In the genomic region with DNA sequence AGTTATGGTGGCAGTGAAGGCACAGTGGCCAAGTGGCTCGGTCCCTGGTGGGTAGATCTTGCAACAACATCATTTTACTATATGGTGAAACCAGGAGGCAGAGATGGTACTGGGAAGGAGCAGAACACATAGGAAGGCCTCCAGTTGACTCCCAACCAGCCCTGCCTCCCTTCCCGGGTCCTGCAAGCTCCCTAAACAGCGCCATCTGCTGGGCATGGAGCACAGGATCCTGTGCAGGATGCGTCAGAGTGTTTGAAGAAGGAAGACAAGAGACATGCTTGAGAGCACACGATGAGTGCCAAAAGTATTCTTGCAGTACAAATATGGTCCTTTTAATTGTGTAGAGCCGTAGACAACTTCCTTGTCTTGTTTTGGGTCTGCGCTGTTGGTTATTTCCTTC, we compare ENCODE assay signal across 9 mouse cellular contexts. TPM values are rescaled to one million over a fixed set of nuclear protein-coding genes. Genes with fewer than 3 reads are reported as not detected.
A peak's percentile ranks its signal among the peaks of the same experiment; 100 is the strongest.
DNase-seq lines count a peak whose midpoint lies in the region; ATAC-seq and TF ChIP-seq lines count a peak whose summit lies in the region.
"Had no signal": no experiment of that assay in that cellular context is flagged by ENCODE, and none has a peak within 500 bp of the region (broad histone marks: within the 10 kb centered on the region; RNA-seq: fewer than 3 reads in every experiment).

No protein-coding gene starts in this region.

- dilution Hi-C loops in CH12.LX (cut with MboI; ENCODE audit: extremely low pct_ligation_motif_present, extremely low pct_unique_long_range_greater_than_20kb, low sequenced_read_pairs): no loop called here

- H3K27me3 ChIP-seq in kidney, embryonic 15.5 days: no peaks in the 10 kb centered on the region
- H3K27me3 ChIP-seq in CH12.LX (replicated peaks): no peaks in the 10 kb centered on the region
- no peaks in the 10 kb centered on the region for H3K27me3 ChIP-seq in embryonic facial prominence, embryonic 11.5 days (ENCODE audit: control insufficient read depth, insufficient read depth, low read length)
- no peaks in the 10 kb centered on the region for H3K27me3 ChIP-seq in liver, postnatal 0 days (ENCODE audit: insufficient read depth, low read length)
- H3K27me3 ChIP-seq: limb, embryonic 15.5 days had no signal

- WGBS in kidney, embryonic 15.5 days: 63% methylated on average over 7 of the region's 7 CpGs
- 56% methylated on average over 7 of the region's 7 CpGs for whole genome bisulfite sequencing in embryonic facial prominence, embryonic 11.5 days
- WGBS in liver, postnatal 0 days (ENCODE audit: insufficient replicate concordance): 54% methylated on average over 7 of the region's 7 CpGs

- H3K9me3 ChIP-seq in kidney, embryonic 15.5 days (replicated peaks): no peaks in the 10 kb centered on the region
- H3K9me3 ChIP-seq in CH12.LX (replicated peaks; ENCODE audit: low read length): no peaks in the 10 kb centered on the region
- H3K9me3 ChIP-seq in embryonic facial prominence, embryonic 11.5 days (replicated peaks; ENCODE audit: control insufficient read depth, low read length): no peaks in the 10 kb centered on the region
- H3K9me3 ChIP-seq in liver, postnatal 0 days (ENCODE audit: low read length): no peaks in the 10 kb centered on the region
- H3K9me3 ChIP-seq: limb, embryonic 15.5 days had no signal

- H3K9ac ChIP-seq in kidney, embryonic 15.5 days: no peak overlapping the region
- no peak overlapping the region for H3K9ac ChIP-seq in CH12.LX (ENCODE audit: insufficient read depth, low read depth)
- H3K9ac ChIP-seq in embryonic facial prominence, embryonic 11.5 days (replicated peaks; ENCODE audit: low read length): no peak overlapping the region
- no peak overlapping the region for H3K9ac ChIP-seq in liver, postnatal 0 days (replicated peaks)
- H3K9ac ChIP-seq: limb, embryonic 15.5 days had no signal

- in situ Hi-C loops in CH12.LX (cut with MboI; ENCODE audit: low pct_ligation_motif_present, low pct_unique_long_range_greater_than_20kb, low sequenced_read_pairs): no loop called here

- no peak for ATAC-seq in kidney, embryonic 15.5 days (replicated peaks; ENCODE audit: low FRiP score)
- ATAC-seq in embryonic facial prominence, embryonic 11.5 days (replicated peaks; ENCODE audit: insufficient number of reproducible peaks, low FRiP score, low TSS enrichment, low read depth): no peak
- ATAC-seq in liver, postnatal 0 days: no peak

- H3K79me2 ChIP-seq in CH12.LX (replicated peaks; ENCODE audit: control insufficient read depth, extremely low read depth, insufficient read depth, poor library complexity, severe bottlenecking): no peaks in the 10 kb centered on the region

- H3K36me3 ChIP-seq in kidney, embryonic 15.5 days: peaks cover 3% of the 10 kb centered on the region; the same call in 1 of the 2 replicates
- no peaks in the 10 kb centered on the region for H3K36me3 ChIP-seq in CH12.LX (replicated peaks in 1 of 2; ENCODE audit: control insufficient read depth in 1 of 2, insufficient read depth in 1 of 2, low read length in 1 of 2)
- no peaks in the 10 kb centered on the region for H3K36me3 ChIP-seq in embryonic facial prominence, embryonic 11.5 days (replicated peaks; ENCODE audit: control insufficient read depth, insufficient read depth, low read depth, low read length)
- H3K36me3 ChIP-seq in liver, postnatal 0 days (replicated peaks; ENCODE audit: insufficient read depth, low read length): no peaks in the 10 kb centered on the region
- H3K36me3 ChIP-seq: limb, embryonic 15.5 days had no signal

- H3K4me1 ChIP-seq in kidney, embryonic 15.5 days: peaks cover 17% of the 10 kb centered on the region
- H3K4me1 ChIP-seq in CH12.LX (ENCODE audit: control insufficient read depth in 1 of 2, insufficient read depth in 2 of 2): no peaks in the 10 kb centered on the region
- H3K4me1 ChIP-seq in embryonic facial prominence, embryonic 11.5 days (ENCODE audit: control insufficient read depth, insufficient read depth, low read length): no peaks in the 10 kb centered on the region
- H3K4me1 ChIP-seq in liver, postnatal 0 days (ENCODE audit: insufficient read depth): no peaks in the 10 kb centered on the region

- DNase-seq in kidney, adult 11 months: peak; percentile 34
- DNase-seq in CH12.LX (ENCODE audit: extremely low read depth) (peak; percentile 11), adipocyte (ENCODE audit: low spot score) (peak; percentile 45)
- peak; percentile 72 for DNase-seq in embryonic facial prominence, embryonic 11.5 days (ENCODE audit: low spot score)
- peak; percentile 61 for DNase-seq in liver, postnatal 0 days
- peak; percentile 34 for DNase-seq in thymus, postnatal 25 days
- no peak for DNase-seq in urinary bladder, adult 18-20 months (ENCODE audit: low spot score in 2 of 2)

- TF ChIP-seq EP300 in CH12.LX (IDR thresholded peaks at IDR 0.05; ENCODE audit: low read length): no peak
- no peak for TF ChIP-seq EP300 in liver, postnatal 0 days (IDR thresholded peaks at IDR 0.05; ENCODE audit: low read depth)

- H3K4me2 ChIP-seq in kidney, embryonic 15.5 days: no peak overlapping the region
- no peak overlapping the region for H3K4me2 ChIP-seq in CH12.LX (ENCODE audit: insufficient read depth, low read depth, poor library complexity, severe bottlenecking)
- H3K4me2 ChIP-seq in embryonic facial prominence, embryonic 11.5 days (ENCODE audit: low read depth, low read length): no peak overlapping the region
- H3K4me2 ChIP-seq in liver, postnatal 0 days (ENCODE audit: low read depth, low read length): no peak overlapping the region
- H3K4me2 ChIP-seq: limb, embryonic 15.5 days had no signal

- no peak overlapping the region for H3K4me3 ChIP-seq in kidney, embryonic 15.5 days (replicated peaks)
- no peak overlapping the region for H3K4me3 ChIP-seq in CH12.LX (replicated peaks in 1 of 3; ENCODE audit: low read depth in 2 of 3, low read length in 2 of 3, poor library complexity in 1 of 3)
- H3K4me3 ChIP-seq in embryonic facial prominence, embryonic 11.5 days (ENCODE audit: low read depth, low read length): no peak overlapping the region
- H3K4me3 ChIP-seq in liver, postnatal 0 days (ENCODE audit: low read depth, low read length): no peak overlapping the region
- H3K4me3 ChIP-seq: limb, embryonic 15.5 days had no signal

- H3K27ac ChIP-seq in kidney, embryonic 15.5 days: no peak overlapping the region
- H3K27ac ChIP-seq in CH12.LX (ENCODE audit: insufficient read depth, low read depth): no peak overlapping the region
- no peak overlapping the region for H3K27ac ChIP-seq in embryonic facial prominence, embryonic 11.5 days (replicated peaks; ENCODE audit: low read depth, low read length)
- no peak overlapping the region for H3K27ac ChIP-seq in liver, postnatal 0 days (ENCODE audit: low read depth)
- H3K27ac ChIP-seq: limb, embryonic 15.5 days had no signal

- TF ChIP-seq RAD21 in CH12.LX (IDR thresholded peaks at IDR 0.05; ENCODE audit: low read depth, low read length): peak; percentile 7

- TF ChIP-seq CTCF in CH12.LX (conservative IDR thresholded peaks at IDR 0.05 in 1 of 2, IDR thresholded peaks at IDR 0.05 in 1 of 2; ENCODE audit: low read depth in 2 of 2, low read length in 2 of 2): peak; percentile 33 to 54; a peak in 3 of 4 replicates
- peak; percentile 74 for TF ChIP-seq CTCF in liver, postnatal 0 days (IDR thresholded peaks at IDR 0.05; ENCODE audit: low read depth)

- TF ChIP-seq POLR2A in CH12.LX (IDR thresholded peaks at IDR 0.05; ENCODE audit: low read depth, low read length): no peak

TF ChIP-seq in CH12.LX, 34 proteins besides CTCF, POLR2A, EP300 and RAD21:
- TF ChIP-seq SMC3 (IDR thresholded peaks at IDR 0.05; ENCODE audit: low read depth, low read length) (peak; percentile 32; the same call in 1 of the 2 replicates), ZMIZ1 (IDR thresholded peaks at IDR 0.05; ENCODE audit: low read depth, low read length) (no peak)

RNA-seq across cellular contexts. Expression of a gene that starts 49.3 kb away (rescaled TPM):
- 7.1 and 8.2 TPM in 2 replicates for polyA plus RNA-seq in kidney, embryonic 15.5 days (2015; fragmentation: Nextera tagmentation; extraction: Ambion mirVana)
- total RNA-seq in CH12.LX (2012; rRNA removed) (not detected in 2 replicates), CH12.LX (2014; rRNA removed) (not detected in 2 replicates)
- 0.26 TPM in 1 of 2 replicates, not detected in the other for polyA plus RNA-seq in CH12.LX (2012; ENCODE audit: insufficient read length, low read depth)
- polyA plus RNA-seq in embryonic facial prominence, embryonic 11.5 days (2014; fragmentation: Nextera tagmentation; extraction: Ambion mirVana): 7.0 and 7.7 TPM in 2 replicates
- 1.5 and 2.8 TPM in 2 replicates for polyA plus RNA-seq in liver, postnatal 0 days (2015; fragmentation: Nextera tagmentation; extraction: Ambion mirVana)

Comparison
In these comparisons a context has a peak if more than half of its experiments do, and no peak if none do; other contexts are left out.
1. DNase-seq: peak in kidney, adult 11 months (single experiment), CH12.LX (single experiment), adipocyte (single experiment), embryonic facial prominence, embryonic 11.5 days (single experiment), liver, postnatal 0 days (single experiment) and thymus, postnatal 25 days (single experiment); none in urinary bladder, adult 18-20 months (0 of 2).